Mouse (Mus musculus) thymus, adult 2 months (tissue): ENCODE measurements around the gene Olfr801. TPM values are rescaled to one million over a fixed set of nuclear protein-coding genes. Genes with fewer than 3 reads are reported as not detected.

ENCODE experiments used
- DNase-seq: peaks from one replicate; pipeline ENCODE4 v3.0.0; 2021
- H3K27ac ChIP-seq: fragments of 200-500 bp; 2 replicates; pipeline ENCODE4 v1.5.1; 2012; ENCODE audit warnings: low read length, control low read depth; ENCODE audit not compliant: control insufficient read depth, insufficient read depth
- H3K27me3 ChIP-seq: fragments of 200-500 bp; 2 replicates; pipeline ENCODE4 v1.6.1; 2012; ENCODE audit warnings: mild to moderate bottlenecking, low read length, moderate library complexity, mixed read lengths; ENCODE audit not compliant: control insufficient read depth, insufficient read depth
- H3K36me3 ChIP-seq: fragments of 200-500 bp; 2 replicates; pipeline ENCODE4 v1.6.1; 2012; ENCODE audit warnings: mild to moderate bottlenecking, low read length, moderate library complexity; ENCODE audit not compliant: control insufficient read depth, insufficient read depth
- H3K4me1 ChIP-seq: fragments of 200-500 bp; replicated peaks from 2 replicates; pipeline ENCODE4 v1.6.1; 2012; ENCODE audit warnings: low read length; ENCODE audit not compliant: control insufficient read depth, insufficient read depth
- H3K4me3 ChIP-seq: fragments of 200-500 bp; 2 replicates; pipeline ENCODE4 v1.5.1; 2012; ENCODE audit warnings: mild to moderate bottlenecking, low read length, control low read depth, moderate library complexity; ENCODE audit not compliant: control insufficient read depth, insufficient read depth
- CTCF ChIP-seq: fragments of 200-500 bp; IDR thresholded peaks from 2 replicates; pipeline ENCODE4 v1.5.1; 2012; ENCODE audit warnings: mild to moderate bottlenecking, control low read depth, low read length, moderate library complexity, borderline replicate concordance; ENCODE audit not compliant: control insufficient read depth, poor library complexity, insufficient read depth; ENCODE audit errors: extremely low read depth
- POLR2A ChIP-seq: fragments of 200-500 bp; IDR thresholded peaks from 2 replicates; pipeline ENCODE4 v1.6.1; 2012; ENCODE audit warnings: mild to moderate bottlenecking, low read length, control low read depth, moderate library complexity; ENCODE audit not compliant: control insufficient read depth, poor library complexity, insufficient read depth; ENCODE audit errors: extremely low read depth
- WGBS: fragments of 180-500 bp; shearing (Covaris S2); methylation state at CpG from one replicate; pipeline ENCODE4 v1.1.7; 2018; 5-methylcytosine and 5-hydroxymethylcytosine counted together
- polyA plus RNA-seq: library from polyadenylated mRNA; depleted of rRNA; stranded (reverse); fragments of >200 nt; gene quantifications from 2 replicates; pipeline ENCODE4 v1.2.3, GENCODE M21; 2012; rRNA removed

The Olfr801 gene
- polyA plus RNA-seq = not detected in 2 replicates

GRCm38 (mm10) chr10:129673765-129674164 is at the start of gene Olfr801:
Gene Olfr801 (minus strand): TSS chr10:129673865.
- no peak for DNase-seq
- Histone ChIP-seq H3K4me3 (no peak within 1 kb of the TSS), H3K27me3 (no peaks in the 10 kb centered on the region), H3K27ac (no peak within 1 kb of the TSS), H3K36me3 (no peaks in the 10 kb centered on the region), H3K4me1 (no peaks in the 10 kb centered on the region)
- WGBS = 93% methylated on average over 1 of the region's 1 CpGs
- no peak for TF ChIP-seq CTCF
- no peak for TF ChIP-seq POLR2A

- Histone ChIP-seq H3K4me3 (no peak within 1 kb of the TSS), H3K4me1 (no peaks in the 10 kb centered on the region), H3K27ac (no peak within 1 kb of the TSS), H3K27me3 (no peaks in the 10 kb centered on the region), H3K36me3 (no peaks in the 10 kb centered on the region)
- no peak for DNase-seq
- no peak for TF ChIP-seq POLR2A
- TF ChIP-seq CTCF = no peak
These were observed 29.2 kb upstream of the Olfr801 start, which contains the start of gene Olfr804 for GRCm38 (mm10) chr10:129702910-129703309. Gene Olfr804 (plus strand): TSS chr10:129703210.

- no peak within 1 kb of the TSS for H3K27ac ChIP-seq
- H3K4me3 ChIP-seq = no peak within 1 kb of the TSS
- H3K27me3 ChIP-seq = no peaks in the 10 kb centered on the region
- no peaks in the 10 kb centered on the region for H3K4me1 ChIP-seq
- 87% methylated on average over 2 of the region's 2 CpGs for WGBS
- no peak for DNase-seq
- TF ChIP-seq POLR2A (no peak), CTCF (no peak)
- no peaks in the 10 kb centered on the region for H3K36me3 ChIP-seq
These were observed 20.5 kb upstream of the Olfr801 start, which contains the start of gene Olfr803 for GRCm38 (mm10) chr10:129694186-129694585. Gene Olfr803 (minus strand): TSS chr10:129694286.

- H3K36me3 ChIP-seq = no peaks in the 10 kb centered on the region
- H3K4me1 ChIP-seq = no peaks in the 10 kb centered on the region
- no peak within 1 kb of the TSS for H3K4me3 ChIP-seq
- H3K27ac ChIP-seq = no peak within 1 kb of the TSS
- no peak for DNase-seq
- 65% methylated on average over 1 of the region's 1 CpGs for WGBS
- no peaks in the 10 kb centered on the region for H3K27me3 ChIP-seq
- TF ChIP-seq POLR2A (no peak), CTCF (no peak)
These were observed 14.4 kb upstream of the Olfr801 start, which contains the start of gene Olfr802 for GRCm38 (mm10) chr10:129688069-129688468. Gene Olfr802 (minus strand): TSS chr10:129688169.

GRCm38 (mm10) chr10:129657394-129657793 is 16.3 kb downstream of the Olfr801 start, which contains the start of gene Olfr800:
Gene Olfr800 (plus strand): TSS chr10:129657694.
- Histone ChIP-seq H3K27ac (no peak within 1 kb of the TSS), H3K4me1 (no peaks in the 10 kb centered on the region), H3K36me3 (no peaks in the 10 kb centered on the region), H3K4me3 (no peak within 1 kb of the TSS), H3K27me3 (no peaks in the 10 kb centered on the region)
- TF ChIP-seq POLR2A = no peak
- TF ChIP-seq CTCF = no peak
- no peak for DNase-seq

- H3K36me3 ChIP-seq = no peaks in the 10 kb centered on the region
- TF ChIP-seq CTCF = no peak
- TF ChIP-seq POLR2A = no peak
- WGBS = 85% methylated on average over 1 of the region's 1 CpGs
- no peak overlapping the region for H3K4me3 ChIP-seq
- no peak overlapping the region for H3K27ac ChIP-seq
- H3K27me3 ChIP-seq = no peaks in the 10 kb centered on the region
- no peaks in the 10 kb centered on the region for H3K4me1 ChIP-seq
- DNase-seq = no peak
These were observed 21.9 kb downstream of the Olfr801 start for GRCm38 (mm10) chr10:129651763-129652162.

GRCm38 (mm10) chr10:129637184-129637583 is 36.5 kb downstream of the Olfr801 start, which contains the start of gene Olfr799:
Gene Olfr799 (plus strand): TSS chr10:129637484.
- no peak within 1 kb of the TSS for H3K4me3 ChIP-seq
- TF ChIP-seq POLR2A (no peak), CTCF (no peak)
- no peaks in the 10 kb centered on the region for H3K4me1 ChIP-seq
- DNase-seq = no peak
- H3K27me3 ChIP-seq = no peaks in the 10 kb centered on the region
- WGBS = 42% methylated on average over 1 of the region's 1 CpGs
- H3K36me3 ChIP-seq = no peaks in the 10 kb centered on the region
- H3K27ac ChIP-seq = no peak within 1 kb of the TSS
